ENCODE assay signal across 8 mouse cellular contexts in the genomic region with DNA sequence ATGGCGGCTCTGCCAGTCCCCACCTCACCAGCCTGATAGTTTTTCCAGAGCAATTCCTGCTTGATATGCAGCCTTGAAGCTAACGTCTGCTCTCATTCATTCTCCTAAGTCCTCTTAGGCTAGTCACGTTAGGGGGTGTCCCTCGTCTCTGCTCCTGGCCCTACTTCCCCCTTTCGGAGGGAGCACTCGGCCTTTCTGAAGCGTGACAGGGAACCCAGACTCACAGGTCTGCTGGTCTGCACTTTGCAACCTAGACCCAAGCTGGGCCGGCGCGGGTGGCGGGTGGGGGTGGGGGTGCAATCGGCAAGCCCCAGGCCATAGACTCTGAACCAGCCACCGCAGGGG. TPM values are rescaled to one million over a fixed set of nuclear protein-coding genes. Genes with fewer than 3 reads are reported as not detected.
A peak's percentile ranks its signal among the peaks of the same experiment; 100 is the strongest.
DNase-seq lines count a peak whose midpoint lies in the region; ATAC-seq and TF ChIP-seq lines count a peak whose summit lies in the region.

No protein-coding gene starts in this region.

- TF ChIP-seq POLR2A in lung, adult 2 months (IDR thresholded peaks at IDR 0.05; ENCODE audit: borderline replicate concordance, extremely low read depth, low read depth, low read length): no peak

- intact Hi-C loops in left cerebral cortex, adult 2 months (cut with DNase I): no loop called here

- no peak for DNase-seq in left cerebral cortex, adult 2 months (ENCODE audit: extremely low spot score in 1 of 2, low spot score in 2 of 2)
- no peak for DNase-seq in left cerebral cortex, adult 8-10 months (ENCODE audit: low spot score in 2 of 2)
- DNase-seq in heart, postnatal 0 days (ENCODE audit: low spot score): no peak
- no peak for DNase-seq in lung, adult 2 months
- DNase-seq in frontal cortex, postnatal 25 days (ENCODE audit: low spot score in 2 of 2): no peak
- no peak for DNase-seq in left cerebral cortex, adult 9 months (ENCODE audit: low spot score in 2 of 2)

- no peaks in the 10 kb centered on the region for H3K36me3 ChIP-seq in heart, postnatal 0 days (replicated peaks; ENCODE audit: control insufficient read depth, insufficient read depth, low read length)

- no peaks in the 10 kb centered on the region for H3K9me3 ChIP-seq in heart, postnatal 0 days (replicated peaks; ENCODE audit: control insufficient read depth, low read length)

- 0 out of 2 replicates have a peak, but pooled peaks have one; percentile 2 for ATAC-seq in heart, postnatal 0 days (ENCODE audit: insufficient read depth, low read depth)
- peak; percentile 83 for ATAC-seq in neutrophil, adult 5-6 weeks (ENCODE audit: extremely low read depth, insufficient number of reproducible peaks, low FRiP score, poor library complexity, severe bottlenecking)

- H3K27ac ChIP-seq in left cerebral cortex, adult 2 months: peak overlapping the region; percentile 86
- H3K27ac ChIP-seq in brown adipose tissue, adult 24 weeks (replicated peaks; ENCODE audit: low read depth, low read length): peak overlapping the region; percentile 100
- H3K27ac ChIP-seq in heart, postnatal 0 days (ENCODE audit: low read depth): peak overlapping the region; percentile 93

- no peak for TF ChIP-seq CTCF in left cerebral cortex, adult 2 months (IDR thresholded peaks at IDR 0.05)
- TF ChIP-seq CTCF in heart, postnatal 0 days (IDR thresholded peaks at IDR 0.05; ENCODE audit: low read depth): no peak
- TF ChIP-seq CTCF in lung, adult 2 months (IDR thresholded peaks at IDR 0.05; ENCODE audit: insufficient read depth, low read length): no peak

- TF ChIP-seq EP300 in heart, postnatal 0 days (IDR thresholded peaks at IDR 0.05; ENCODE audit: low read depth): no peak

- H3K4me2 ChIP-seq in heart, postnatal 0 days (ENCODE audit: low read depth, low read length): peak overlapping the region; percentile 88

- H3K9ac ChIP-seq in heart, postnatal 0 days (replicated peaks; ENCODE audit: low read depth, low read length): peak overlapping the region; percentile 86

- H3K4me3 ChIP-seq in left cerebral cortex, adult 2 months: peak overlapping the region; percentile 55
- peak overlapping the region; percentile 95 for H3K4me3 ChIP-seq in brown adipose tissue, adult 24 weeks (ENCODE audit: insufficient read depth, low read depth, low read length)
- peak overlapping the region; percentile 79 for H3K4me3 ChIP-seq in heart, postnatal 0 days (ENCODE audit: low read depth, low read length)
- peak overlapping the region; percentile 86 for H3K4me3 ChIP-seq in lung, adult 2 months (replicated peaks; ENCODE audit: extremely low read depth, low read depth, low read length)

- 8% methylated on average over 13 of the region's 13 CpGs for WGBS in heart, postnatal 0 days
- WGBS in lung, adult 2 months: 4% methylated on average over 13 of the region's 13 CpGs

- H3K27me3 ChIP-seq in heart, postnatal 0 days (ENCODE audit: control insufficient read depth, insufficient read depth, low read length): peaks cover 29% of the 10 kb centered on the region

- peaks cover 2% of the 10 kb centered on the region; the same call in 1 of the 2 replicates for H3K4me1 ChIP-seq in brown adipose tissue, adult 24 weeks (ENCODE audit: control insufficient read depth, insufficient read depth, insufficient read length, low read length)
- H3K4me1 ChIP-seq in heart, postnatal 0 days (ENCODE audit: control insufficient read depth, insufficient read depth): peaks cover 10% of the 10 kb centered on the region; the same call in 1 of the 2 replicates
- peaks cover 24% of the 10 kb centered on the region for H3K4me1 ChIP-seq in lung, adult 2 months (ENCODE audit: control insufficient read depth, insufficient read depth, low read length)

RNA-seq across cellular contexts. Expression of gene Fli1, which starts 2.6 kb away (rescaled TPM):
- total RNA-seq in left cerebral cortex, adult 2 months (2021): 1 to 10 TPM; 3.5 to 5.9 TPM
- 1 to 10 TPM; 4.2 to 7.7 (median 6.6) TPM for total RNA-seq in left cerebral cortex, adult 8-10 months (2022)
- polyA plus RNA-seq in brown adipose tissue, adult 24 weeks (2012; ENCODE audit: insufficient read depth, insufficient read length, missing spikeins): 11.7 and 19.1 TPM in 2 replicates
- 25.9 and 29.5 TPM in 2 replicates for total RNA-seq in heart, postnatal 0 days (2014; rRNA removed; ENCODE audit: low replicate concordance)
- 19.0 and 19.2 TPM in 2 replicates for polyA plus RNA-seq in heart, postnatal 0 days (2015; fragmentation: Nextera tagmentation; extraction: Ambion mirVana)
- 12.9 and 14.1 TPM in 2 replicates for polyA plus RNA-seq in lung, adult 2 months (2012; rRNA removed)
- total RNA-seq in neutrophil, adult 5-6 weeks (2017): 203 and 223 TPM in 2 replicates
